ENCODE assay signal across 10 mouse cellular contexts in the genomic region with DNA sequence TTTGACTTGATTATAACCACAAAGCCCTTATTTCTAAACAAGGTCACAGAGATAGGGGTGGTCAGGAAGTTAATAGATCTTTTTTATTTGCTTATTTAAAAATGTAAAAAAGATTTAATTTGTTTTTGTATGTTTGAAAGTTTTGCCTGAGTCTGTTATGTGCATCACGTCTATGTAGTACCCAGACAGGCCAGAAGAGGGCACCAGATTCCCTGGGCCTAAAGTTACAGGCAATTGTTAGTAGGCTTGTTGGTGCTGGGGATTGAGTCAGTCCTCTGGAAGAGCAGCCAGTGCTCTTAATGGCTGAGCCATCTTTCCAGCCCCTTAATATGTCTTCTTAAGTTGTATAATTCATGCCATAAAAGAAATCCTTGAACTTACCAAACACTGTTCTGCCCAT.
A peak's percentile ranks its signal among the peaks of the same experiment; 100 is the strongest.
DNase-seq lines count a peak whose midpoint lies in the region; TF ChIP-seq lines count a peak whose summit lies in the region.
"Had no signal": no experiment of that assay in that cellular context is flagged by ENCODE, and none has a peak within 500 bp of the region (broad histone marks: within the 10 kb centered on the region; RNA-seq: fewer than 3 reads in every experiment).

No protein-coding gene starts in this region.

- no peaks in the 10 kb centered on the region for H3K4me1 ChIP-seq in bone marrow, adult 2 months (ENCODE audit: control insufficient read depth, insufficient read depth, low read length)
- H3K4me1 ChIP-seq: embryonic facial prominence, embryonic 15.5 days had no signal

- TF ChIP-seq CTCF in left cerebral cortex, adult 2 months (IDR thresholded peaks at IDR 0.05) = peak; percentile 49
- TF ChIP-seq CTCF in bone marrow, adult 2 months (IDR thresholded peaks at IDR 0.05; ENCODE audit: control insufficient read depth, insufficient read depth, low read length) = peak; percentile 30; the same call in 1 of the 2 replicates

- no peaks in the 10 kb centered on the region for H3K27me3 ChIP-seq in splenic B cell, adult 2 months (ENCODE audit: control insufficient read depth, insufficient read depth, low read length, poor library complexity, severe bottlenecking)
- H3K27me3 ChIP-seq: embryonic facial prominence, embryonic 15.5 days; hindbrain, embryonic 12.5 days had no signal

- no peaks in the 10 kb centered on the region for H3K36me3 ChIP-seq in splenic B cell, adult 2 months (ENCODE audit: control insufficient read depth, insufficient read depth, low read length, poor library complexity, severe bottlenecking)
- H3K36me3 ChIP-seq: embryonic facial prominence, embryonic 15.5 days; hindbrain, embryonic 12.5 days had no signal

- H3K27ac ChIP-seq in left cerebral cortex, adult 2 months = no peak overlapping the region
- H3K27ac ChIP-seq in bone marrow, adult 2 months (ENCODE audit: control insufficient read depth, insufficient read depth, low read depth, low read length, poor library complexity) = no peak overlapping the region
- H3K27ac ChIP-seq: embryonic facial prominence, embryonic 15.5 days; hindbrain, embryonic 12.5 days had no signal

- peak; percentile 17 to 34 for DNase-seq in adrenal gland, postnatal 36 days
- no peak for DNase-seq in adrenal gland, postnatal 4 days (ENCODE audit: low spot score in 2 of 2)
- DNase-seq in left cerebral cortex, adult 2 months (ENCODE audit: extremely low spot score in 1 of 2, low spot score in 2 of 2) = no peak
- DNase-seq in left cerebral cortex, postnatal 36 days (ENCODE audit: low spot score in 2 of 2) = no peak
- DNase-seq in splenic B cell, adult 2 months (ENCODE audit: low read depth, low spot score) = peak; percentile 18
- no peak for DNase-seq in frontal cortex, postnatal 10 days (ENCODE audit: low spot score in 2 of 2)
- no peak for DNase-seq in layer of hippocampus, adult 9-10 months (ENCODE audit: low spot score)

- intact Hi-C loops in left cerebral cortex, adult 2 months (cut with DNase I) = loop anchor here (2.0 kb wide), 1 partner anchor 174 kb away; no protein-coding TSS in a partner anchor
- intact Hi-C loops in left cerebral cortex, postnatal 36 days (cut with DNase I) = no loop called here

- H3K4me3 ChIP-seq in left cerebral cortex, adult 2 months = no peak overlapping the region
- no peak overlapping the region for H3K4me3 ChIP-seq in bone marrow, adult 2 months (replicated peaks; ENCODE audit: control insufficient read depth, low read depth, low read length)
- H3K4me3 ChIP-seq: embryonic facial prominence, embryonic 15.5 days; hindbrain, embryonic 12.5 days had no signal

- TF ChIP-seq POLR2A in bone marrow, adult 2 months (IDR thresholded peaks at IDR 0.05; ENCODE audit: borderline replicate concordance, control insufficient read depth, low read depth, low read length) = no peak

- 61% methylated on average over 1 of the region's 1 CpGs for WGBS in bone marrow, adult 2 months

Comparison
In these comparisons a context has a peak if more than half of its experiments do, and no peak if none do; other contexts are left out.
1. DNase-seq: peak in adrenal gland, postnatal 36 days (2 of 2) and splenic B cell, adult 2 months (single experiment); none in adrenal gland, postnatal 4 days (0 of 2), left cerebral cortex, adult 2 months (0 of 2), left cerebral cortex, postnatal 36 days (0 of 2), frontal cortex, postnatal 10 days (0 of 2) and layer of hippocampus, adult 9-10 months (single experiment).